Mouse (Mus musculus): Measurements from ENCODE around the gene Fam205c. TPM values are rescaled to one million over a fixed set of nuclear protein-coding genes. Genes with fewer than 3 reads are reported as not detected.

Gene Fam205c
- polyA plus RNA-seq, 1 experiment from 2014 or later, result not detected

DNA sequence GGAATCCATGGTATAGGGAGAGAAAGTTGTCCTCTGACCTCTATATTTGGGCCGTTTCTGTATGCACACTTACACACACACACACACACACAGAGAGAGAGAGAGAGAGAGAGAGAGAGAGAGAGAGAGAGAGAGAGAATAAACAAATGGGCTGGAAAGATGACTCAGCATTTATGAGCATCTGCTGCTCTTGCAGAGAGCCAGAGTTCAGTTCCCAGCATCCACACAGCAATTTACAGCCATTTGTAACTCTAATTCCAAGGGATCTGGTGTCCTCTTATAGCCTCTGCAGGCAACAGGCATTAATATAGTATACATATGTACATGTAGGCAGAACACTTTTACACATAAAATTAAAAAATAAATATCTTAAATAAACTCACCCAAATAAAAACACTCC lies 29.9 kb upstream of the Fam205c start:
- H3K4me2 ChIP-seq (replicated peaks; ENCODE audit: low read depth, low read length), result no peak overlapping the region
- no peak overlapping the region for H3K27ac ChIP-seq (ENCODE audit: low read length)
- no peaks in the 10 kb centered on the region for H3K9me3 ChIP-seq (ENCODE audit: low read length)
- TF ChIP-seq CTCF (IDR thresholded peaks at IDR 0.05), result no peak
- no peak for TF ChIP-seq EP300 (IDR thresholded peaks at IDR 0.05)
- H3K9ac ChIP-seq (replicated peaks; ENCODE audit: low read depth), result no peak overlapping the region
- ATAC-seq, result no peak
- H3K36me3 ChIP-seq (ENCODE audit: insufficient read depth, low read length), result no peaks in the 10 kb centered on the region
- H3K4me3 ChIP-seq (ENCODE audit: low read depth, low read length), result no peak overlapping the region
- no peaks in the 10 kb centered on the region for H3K27me3 ChIP-seq (replicated peaks; ENCODE audit: insufficient read depth, low read length)
- H3K4me1 ChIP-seq (ENCODE audit: insufficient read depth, low read depth, low read length), result no peaks in the 10 kb centered on the region
- 53% methylated on average over 1 of the region's 1 CpGs for WGBS
- DNase-seq (ENCODE audit: low spot score), result no peak

- DNase-seq (ENCODE audit: low spot score) (no peak), ATAC-seq (no peak)
- H3K9ac ChIP-seq (replicated peaks; ENCODE audit: low read depth), result no peak overlapping the region
- 83% methylated on average over 5 of the region's 5 CpGs for WGBS
- no peak overlapping the region for H3K27ac ChIP-seq (ENCODE audit: low read length)
- no peaks in the 10 kb centered on the region for H3K4me1 ChIP-seq (ENCODE audit: insufficient read depth, low read depth, low read length)
- H3K27me3 ChIP-seq (replicated peaks; ENCODE audit: insufficient read depth, low read length), result no peaks in the 10 kb centered on the region
- no peaks in the 10 kb centered on the region for H3K9me3 ChIP-seq (ENCODE audit: low read length)
- H3K4me2 ChIP-seq (replicated peaks; ENCODE audit: low read depth, low read length), result no peak overlapping the region
- H3K36me3 ChIP-seq (ENCODE audit: insufficient read depth, low read length), result no peaks in the 10 kb centered on the region
- TF ChIP-seq EP300 (IDR thresholded peaks at IDR 0.05) (no peak), CTCF (IDR thresholded peaks at IDR 0.05) (no peak)
- H3K4me3 ChIP-seq (ENCODE audit: low read depth, low read length), result no peak overlapping the region
Measured at GRCm38 (mm10) chr4:42902730-42903129, 28.7 kb upstream of the Fam205c start.

DNA sequence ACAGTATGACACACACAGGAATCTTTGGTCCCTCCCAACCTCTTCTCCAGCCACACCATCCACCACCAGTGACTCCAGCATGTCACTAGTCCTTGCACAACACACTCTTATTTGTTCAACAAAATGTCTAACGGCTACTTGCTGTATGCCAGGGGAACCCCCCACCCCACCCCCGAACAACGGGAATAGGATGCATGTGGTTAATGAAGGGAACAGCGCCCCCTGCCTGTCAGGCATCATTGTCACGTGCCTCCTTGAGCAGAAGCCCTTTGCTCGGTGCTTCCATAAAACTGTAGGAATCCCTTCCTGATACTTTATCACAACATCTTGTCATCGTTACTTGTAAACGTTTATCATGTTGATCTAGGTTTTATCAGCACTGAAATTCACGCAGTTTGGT lies 28.1 kb upstream of the Fam205c start:
- H3K4me1 ChIP-seq (ENCODE audit: insufficient read depth, low read depth, low read length), result no peaks in the 10 kb centered on the region
- H3K9ac ChIP-seq (replicated peaks; ENCODE audit: low read depth), result no peak overlapping the region
- no peak overlapping the region for H3K27ac ChIP-seq (ENCODE audit: low read length)
- no peaks in the 10 kb centered on the region for H3K9me3 ChIP-seq (ENCODE audit: low read length)
- 43% methylated on average over 9 of the region's 9 CpGs for whole genome bisulfite sequencing
- H3K27me3 ChIP-seq (replicated peaks; ENCODE audit: insufficient read depth, low read length), result no peaks in the 10 kb centered on the region
- peak; percentile 66 for TF ChIP-seq CTCF (IDR thresholded peaks at IDR 0.05)
- no peak for TF ChIP-seq EP300 (IDR thresholded peaks at IDR 0.05)
- H3K4me3 ChIP-seq (ENCODE audit: low read depth, low read length), result no peak overlapping the region
- DNase-seq (ENCODE audit: low spot score) (peak; percentile 16), ATAC-seq (no peak)
- H3K36me3 ChIP-seq (ENCODE audit: insufficient read depth, low read length), result no peaks in the 10 kb centered on the region
- H3K4me2 ChIP-seq (replicated peaks; ENCODE audit: low read depth, low read length), result no peak overlapping the region

DNA sequence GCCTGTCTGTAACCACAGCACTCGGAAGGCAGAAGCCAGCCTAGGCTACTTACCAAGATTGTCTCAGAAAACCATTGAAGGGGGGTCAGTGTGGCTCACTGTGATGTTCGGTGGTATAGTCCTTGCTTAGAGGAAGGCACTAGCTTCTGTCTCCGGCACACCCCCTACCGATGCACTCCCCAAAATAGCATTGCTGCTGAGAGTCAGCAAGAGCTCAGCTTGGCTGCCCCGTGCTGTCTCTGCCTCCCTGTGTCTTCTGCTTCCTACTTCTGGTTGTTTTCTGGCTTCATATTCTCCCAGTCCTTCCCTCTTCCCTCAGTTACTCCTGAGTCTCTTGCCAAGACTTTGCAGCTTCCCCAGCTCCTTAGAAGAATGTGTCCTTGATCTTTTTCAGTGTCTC lies 26.8 kb upstream of the Fam205c start:
- TF ChIP-seq CTCF (IDR thresholded peaks at IDR 0.05) (no peak), EP300 (IDR thresholded peaks at IDR 0.05) (no peak)
- H3K4me1 ChIP-seq (ENCODE audit: insufficient read depth, low read depth, low read length), result no peaks in the 10 kb centered on the region
- H3K4me2 ChIP-seq (replicated peaks; ENCODE audit: low read depth, low read length), result no peak overlapping the region
- no peak overlapping the region for H3K4me3 ChIP-seq (ENCODE audit: low read depth, low read length)
- no peaks in the 10 kb centered on the region for H3K36me3 ChIP-seq (ENCODE audit: insufficient read depth, low read length)
- DNase-seq (ENCODE audit: low spot score), result no peak
- ATAC-seq, result no peak
- H3K27me3 ChIP-seq (replicated peaks; ENCODE audit: insufficient read depth, low read length), result no peaks in the 10 kb centered on the region
- no peak overlapping the region for H3K27ac ChIP-seq (ENCODE audit: low read length)
- no peaks in the 10 kb centered on the region for H3K9me3 ChIP-seq (ENCODE audit: low read length)
- H3K9ac ChIP-seq (replicated peaks; ENCODE audit: low read depth), result no peak overlapping the region
- 52% methylated on average over 5 of the region's 5 CpGs for WGBS

DNA sequence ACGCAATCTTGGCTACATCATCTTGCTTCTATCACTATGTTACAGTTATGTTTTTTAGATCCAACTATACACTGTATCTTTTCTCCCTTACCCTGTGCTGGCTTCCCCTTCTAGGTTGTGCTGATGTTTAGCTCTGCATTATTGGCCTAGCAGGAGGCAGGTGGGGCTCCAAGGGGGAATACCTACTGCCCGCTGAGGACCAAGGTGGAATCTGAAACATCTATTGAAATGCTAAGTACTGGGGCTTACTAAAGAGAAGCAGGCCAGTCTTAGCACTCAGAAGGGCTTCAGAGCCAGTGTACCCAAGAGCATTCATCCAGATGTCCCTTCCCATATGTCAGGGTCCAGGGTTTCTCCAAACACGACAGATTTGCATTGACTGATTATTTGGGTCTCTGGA lies 24.9 kb upstream of the Fam205c start:
- no peak overlapping the region for H3K4me2 ChIP-seq (replicated peaks; ENCODE audit: low read depth, low read length)
- no peaks in the 10 kb centered on the region for H3K27me3 ChIP-seq (replicated peaks; ENCODE audit: insufficient read depth, low read length)
- H3K27ac ChIP-seq (ENCODE audit: low read length), result no peak overlapping the region
- H3K9me3 ChIP-seq (ENCODE audit: low read length), result no peaks in the 10 kb centered on the region
- WGBS, result 40% methylated on average over 3 of the region's 3 CpGs
- no peaks in the 10 kb centered on the region for H3K4me1 ChIP-seq (ENCODE audit: insufficient read depth, low read depth, low read length)
- no peak overlapping the region for H3K9ac ChIP-seq (replicated peaks; ENCODE audit: low read depth)
- TF ChIP-seq EP300 (IDR thresholded peaks at IDR 0.05), result no peak
- no peak for TF ChIP-seq CTCF (IDR thresholded peaks at IDR 0.05)
- ATAC-seq, result no peak
- no peak overlapping the region for H3K4me3 ChIP-seq (ENCODE audit: low read depth, low read length)
- H3K36me3 ChIP-seq (ENCODE audit: insufficient read depth, low read length), result no peaks in the 10 kb centered on the region
- no peak for DNase-seq (ENCODE audit: low spot score)

DNA sequence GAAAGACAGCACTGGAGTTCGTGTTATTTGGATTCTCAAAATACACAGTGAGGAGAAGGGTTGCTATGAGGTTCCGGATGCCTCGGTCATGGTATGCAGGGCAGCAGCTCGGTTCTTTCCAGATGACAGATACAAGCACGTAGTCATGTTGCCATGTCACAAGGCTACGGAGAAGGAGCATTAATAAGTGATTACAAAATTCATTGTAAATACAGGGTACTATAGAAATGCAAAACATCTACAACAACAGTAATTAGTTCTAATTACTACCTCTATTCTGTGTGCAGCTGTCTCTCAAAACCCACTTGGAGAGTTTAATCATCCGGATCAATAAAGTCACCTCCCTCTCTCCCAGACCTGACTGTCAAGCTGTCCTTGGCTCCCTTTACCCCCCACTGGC lies 21.1 kb upstream of the Fam205c start:
- Histone ChIP-seq H3K4me1 (ENCODE audit: insufficient read depth, low read depth, low read length) (no peaks in the 10 kb centered on the region), H3K9me3 (ENCODE audit: low read length) (no peaks in the 10 kb centered on the region), H3K27me3 (replicated peaks; ENCODE audit: insufficient read depth, low read length) (no peaks in the 10 kb centered on the region), H3K36me3 (ENCODE audit: insufficient read depth, low read length) (no peaks in the 10 kb centered on the region), H3K27ac (ENCODE audit: low read length) (no peak overlapping the region), H3K4me3 (ENCODE audit: low read depth, low read length) (no peak overlapping the region), H3K4me2 (replicated peaks; ENCODE audit: low read depth, low read length) (no peak overlapping the region), H3K9ac (replicated peaks; ENCODE audit: low read depth) (no peak overlapping the region)
- TF ChIP-seq EP300 (IDR thresholded peaks at IDR 0.05), result no peak
- TF ChIP-seq CTCF (IDR thresholded peaks at IDR 0.05), result no peak
- DNase-seq (ENCODE audit: low spot score) (no peak), ATAC-seq (no peak)
- 84% methylated on average over 7 of the region's 7 CpGs for WGBS

GRCm38 (mm10) chr4:42891176-42891575 lies 17.1 kb upstream of the Fam205c start:
- Histone ChIP-seq H3K27ac (ENCODE audit: low read length) (no peak overlapping the region), H3K4me2 (replicated peaks; ENCODE audit: low read depth, low read length) (no peak overlapping the region), H3K4me1 (ENCODE audit: insufficient read depth, low read depth, low read length) (no peaks in the 10 kb centered on the region), H3K9ac (replicated peaks; ENCODE audit: low read depth) (no peak overlapping the region), H3K27me3 (replicated peaks; ENCODE audit: insufficient read depth, low read length) (no peaks in the 10 kb centered on the region), H3K4me3 (ENCODE audit: low read depth, low read length) (no peak overlapping the region), H3K9me3 (ENCODE audit: low read length) (no peaks in the 10 kb centered on the region), H3K36me3 (ENCODE audit: insufficient read depth, low read length) (no peaks in the 10 kb centered on the region)
- WGBS, result 60% methylated on average over 7 of the region's 7 CpGs
- TF ChIP-seq EP300 (IDR thresholded peaks at IDR 0.05) (no peak), CTCF (IDR thresholded peaks at IDR 0.05) (no peak)
- ATAC-seq, result no peak
- DNase-seq (ENCODE audit: low spot score), result no peak
